Mouse (Mus musculus) kidney, embryonic 16.5 days (tissue): ENCODE results near the gene Sec16a. TPM values are rescaled to one million over a fixed set of nuclear protein-coding genes. Genes with fewer than 3 reads are reported as not detected.

Experiments
- ATAC-seq: fragments of 200-750 bp; cut with Nextera tagmentation; 2 replicates; pipeline ENCODE4 v1.8.0; 2017; ENCODE audit warnings: moderate TSS enrichment; ENCODE audit not compliant: low FRiP score, low TSS enrichment
- H3K27ac ChIP-seq: fragments of 300-500 bp; sonication (generic); 2 replicates; pipeline ENCODE4 v1.5.1; 2014; ENCODE audit warnings: low read length
- H3K27me3 ChIP-seq: fragments of 300-500 bp; sonication (generic); 2 replicates; pipeline ENCODE4 v1.6.1; 2014; ENCODE audit warnings: low read length, control low read depth, mixed read lengths; ENCODE audit not compliant: insufficient read depth
- H3K36me3 ChIP-seq: fragments of 300-500 bp; sonication (generic); 2 replicates; pipeline ENCODE4 v1.6.1; 2014; ENCODE audit warnings: low read length, control low read depth, mixed read lengths; ENCODE audit not compliant: insufficient read depth
- H3K4me1 ChIP-seq: fragments of 300-500 bp; sonication (generic); 2 replicates; pipeline ENCODE4 v1.6.1; 2014; ENCODE audit warnings: low read length, control low read depth, mixed read lengths; ENCODE audit not compliant: insufficient read depth
- H3K4me2 ChIP-seq: fragments of 300-500 bp; sonication (generic); replicated peaks from 2 replicates; pipeline ENCODE4 v1.6.1; 2014; ENCODE audit warnings: low read depth, low read length
- H3K4me3 ChIP-seq: fragments of 300-500 bp; sonication (generic); 2 replicates; pipeline ENCODE4 v1.5.1; 2014; ENCODE audit warnings: mild to moderate bottlenecking, low read length
- H3K9ac ChIP-seq: fragments of 300-500 bp; sonication (generic); replicated peaks from 2 replicates; pipeline ENCODE4 v1.6.1; 2014; ENCODE audit warnings: low read length
- H3K9me3 ChIP-seq: fragments of 300-500 bp; sonication (generic); 2 replicates; pipeline ENCODE4 v1.6.1; 2016; ENCODE audit warnings: low read length, control low read depth
- WGBS: fragments of 180-500 bp; shearing (Covaris S2); extraction: QIAGEN DNeasy Blood & Tissue Kit; methylation state at CpG from one replicate; pipeline ENCODE4 v1.1.7; 2014; 5-methylcytosine and 5-hydroxymethylcytosine counted together
- polyA plus RNA-seq: library from polyadenylated mRNA; unstranded; fragments of >200 nt; fragmentation: Nextera tagmentation; extraction: Ambion mirVana; gene quantifications from 2 replicates; pipeline ENCODE4 v1.2.1, GENCODE M21; 2015

Sec16a gene
- polyA plus RNA-seq, 1 experiment from 2014 or later = 27.6 TPM

DNA sequence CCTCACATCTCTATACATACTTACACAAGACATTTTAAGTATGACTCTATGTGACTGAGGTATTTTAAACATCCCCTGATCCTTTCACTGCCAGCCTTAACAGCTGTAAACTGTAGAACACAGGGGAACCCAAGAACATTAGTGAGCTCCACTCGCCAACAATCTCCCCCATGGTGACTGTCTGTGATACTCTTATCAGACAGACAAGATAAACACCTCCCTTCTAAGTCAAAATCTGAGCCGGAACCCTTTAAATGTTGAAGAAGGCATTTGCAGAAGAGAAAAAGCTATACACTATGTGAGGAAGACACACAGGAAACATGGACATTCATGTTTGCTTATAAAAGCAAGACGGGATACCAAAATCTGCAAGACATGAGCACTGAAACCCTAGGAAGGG, 1.1 kb downstream of the Sec16a start:
- H3K27ac ChIP-seq = no peak overlapping the region
- 34% methylated on average over 3 of the region's 3 CpGs for WGBS
- ATAC-seq = no peak

GRCm38 (mm10) chr2:26442843-26443242, 2.2 kb downstream of the Sec16a start:
- ATAC-seq = no peak
- no peak overlapping the region for H3K4me2 ChIP-seq
- peaks cover 29% of the 10 kb centered on the region for H3K4me1 ChIP-seq

More for the DNA sequence above, 1.1 kb downstream of the Sec16a start:
- peak overlapping the region; percentile 93 for H3K9ac ChIP-seq
- peak overlapping the region; percentile 79 for H3K4me2 ChIP-seq
- peaks cover 29% of the 10 kb centered on the region for H3K36me3 ChIP-seq
- H3K27me3 ChIP-seq = no peaks in the 10 kb centered on the region
- H3K9me3 ChIP-seq = no peaks in the 10 kb centered on the region
- H3K4me3 ChIP-seq = peak overlapping the region; percentile 68
- peaks cover 29% of the 10 kb centered on the region for H3K4me1 ChIP-seq

DNA sequence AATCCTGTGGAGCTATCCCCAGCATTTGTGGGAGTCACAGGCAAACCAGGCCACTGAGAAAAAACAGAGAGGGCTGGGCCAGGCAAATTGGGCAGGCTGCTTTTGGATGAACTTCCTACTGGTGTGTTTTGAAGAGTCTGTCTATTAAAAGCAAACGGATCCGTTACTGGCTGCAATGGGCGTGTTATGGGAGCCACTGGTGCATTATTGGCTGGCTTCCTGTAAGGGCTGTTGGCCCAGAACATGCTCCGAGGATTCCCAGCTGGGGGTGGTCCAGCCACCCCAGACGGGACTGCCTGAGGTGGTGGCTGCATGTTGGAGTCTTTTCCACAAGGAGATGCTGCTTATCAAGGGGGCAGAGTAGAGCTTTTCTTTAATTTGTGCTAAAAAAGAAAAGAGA, 3.3 kb downstream of the Sec16a start:
- Histone ChIP-seq H3K4me1 (peaks cover 21% of the 10 kb centered on the region), H3K27me3 (no peaks in the 10 kb centered on the region), H3K4me3 (no peak overlapping the region), H3K9me3 (no peaks in the 10 kb centered on the region), H3K36me3 (peaks cover 41% of the 10 kb centered on the region), H3K9ac (no peak overlapping the region), H3K27ac (no peak overlapping the region), H3K4me2 (no peak overlapping the region)
- no peak for ATAC-seq
- WGBS = 76% methylated on average over 5 of the region's 5 CpGs

More at GRCm38 (mm10) chr2:26442843-26443242, 2.2 kb downstream of the Sec16a start:
- H3K36me3 ChIP-seq = peaks cover 37% of the 10 kb centered on the region
- H3K9ac ChIP-seq = no peak overlapping the region
- no peaks in the 10 kb centered on the region for H3K9me3 ChIP-seq
- 94% methylated on average over 1 of the region's 1 CpGs for WGBS
- H3K27me3 ChIP-seq = no peaks in the 10 kb centered on the region
- no peak overlapping the region for H3K27ac ChIP-seq
- no peak overlapping the region for H3K4me3 ChIP-seq

- H3K4me2 ChIP-seq = no peak overlapping the region
- peaks cover 42% of the 10 kb centered on the region for H3K36me3 ChIP-seq
- H3K4me1 ChIP-seq = peaks cover 17% of the 10 kb centered on the region
- no peak overlapping the region for H3K27ac ChIP-seq
- H3K9ac ChIP-seq = no peak overlapping the region
- no peaks in the 10 kb centered on the region for H3K9me3 ChIP-seq
- no peaks in the 10 kb centered on the region for H3K27me3 ChIP-seq
- no peak for ATAC-seq
- 92% methylated on average over 4 of the region's 4 CpGs for WGBS
- no peak overlapping the region for H3K4me3 ChIP-seq
Measured at GRCm38 (mm10) chr2:26441261-26441660, 3.8 kb downstream of the Sec16a start.

DNA sequence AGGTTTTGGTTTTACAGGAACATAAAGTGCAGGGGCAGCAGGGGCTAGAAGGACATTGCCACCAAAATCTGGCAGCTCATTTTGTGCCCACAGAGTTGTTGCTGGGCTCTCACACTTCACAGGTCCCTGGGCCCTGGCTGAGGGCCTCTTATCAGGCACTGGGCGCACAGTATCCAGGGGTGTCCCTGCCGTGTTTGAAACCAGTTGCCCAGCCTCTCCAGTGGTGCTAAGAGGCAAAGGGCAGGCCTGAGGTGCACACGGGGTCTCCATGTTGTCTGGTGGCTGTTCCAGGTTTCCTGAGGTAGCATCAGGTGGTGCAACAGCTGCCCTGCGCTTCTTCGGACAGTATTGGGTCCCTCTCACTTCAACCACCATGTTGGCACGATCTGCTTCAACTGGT, 5.3 kb downstream of the Sec16a start:
- no peak overlapping the region for H3K9ac ChIP-seq
- H3K36me3 ChIP-seq = peaks cover 57% of the 10 kb centered on the region
- peaks cover 15% of the 10 kb centered on the region for H3K4me1 ChIP-seq
- 91% methylated on average over 6 of the region's 6 CpGs for WGBS
- H3K4me2 ChIP-seq = no peak overlapping the region
- H3K4me3 ChIP-seq = no peak overlapping the region
- no peaks in the 10 kb centered on the region for H3K9me3 ChIP-seq
- H3K27me3 ChIP-seq = no peaks in the 10 kb centered on the region
- H3K27ac ChIP-seq = no peak overlapping the region
- no peak for ATAC-seq

DNA sequence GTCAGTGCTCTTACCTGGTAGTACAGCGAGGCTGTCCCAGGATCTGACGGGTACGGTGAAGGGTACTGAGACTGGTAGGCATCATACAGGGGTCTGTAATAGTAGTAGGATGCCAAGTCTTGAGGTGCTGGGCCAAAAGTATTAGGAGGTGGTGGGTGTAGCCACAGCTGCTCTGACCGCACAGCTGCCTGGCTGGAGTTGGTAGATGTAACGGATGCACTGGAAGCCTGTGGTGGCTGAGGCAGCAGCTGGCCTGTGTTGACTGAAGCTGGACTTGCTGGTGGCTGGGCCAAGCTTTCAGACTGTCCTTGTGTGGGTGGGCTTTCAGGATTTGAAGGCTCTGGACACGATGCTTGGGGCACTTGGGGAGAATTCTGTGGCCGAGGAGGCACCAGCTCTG, 6.6 kb downstream of the Sec16a start:
- Histone ChIP-seq H3K27me3 (no peaks in the 10 kb centered on the region), H3K4me2 (no peak overlapping the region), H3K4me3 (no peak overlapping the region), H3K9ac (no peak overlapping the region), H3K36me3 (peaks cover 68% of the 10 kb centered on the region), H3K27ac (no peak overlapping the region), H3K9me3 (no peaks in the 10 kb centered on the region), H3K4me1 (peaks cover 6% of the 10 kb centered on the region)
- ATAC-seq = no peak
- 91% methylated on average over 7 of the region's 7 CpGs for WGBS

- no peak for ATAC-seq
- Histone ChIP-seq H3K27me3 (no peaks in the 10 kb centered on the region), H3K36me3 (peaks cover 71% of the 10 kb centered on the region), H3K9me3 (no peaks in the 10 kb centered on the region), H3K4me1 (no peaks in the 10 kb centered on the region), H3K27ac (no peak overlapping the region), H3K4me2 (no peak overlapping the region), H3K4me3 (no peak overlapping the region), H3K9ac (no peak overlapping the region)
- WGBS = 68% methylated on average over 4 of the region's 4 CpGs
Measured at GRCm38 (mm10) chr2:26437221-26437620, 7.8 kb downstream of the Sec16a start.

- Histone ChIP-seq H3K27ac (no peak overlapping the region), H3K9ac (no peak overlapping the region), H3K27me3 (no peaks in the 10 kb centered on the region), H3K36me3 (peaks cover 69% of the 10 kb centered on the region), H3K4me2 (no peak overlapping the region), H3K9me3 (no peaks in the 10 kb centered on the region), H3K4me3 (no peak overlapping the region), H3K4me1 (no peaks in the 10 kb centered on the region)
- ATAC-seq = peak; percentile 70; the same call in 1 of the 2 replicates
- WGBS = 90% methylated on average over 7 of the region's 7 CpGs
Measured at GRCm38 (mm10) chr2:26434791-26435572, 10.0 kb downstream of the Sec16a start.

DNA sequence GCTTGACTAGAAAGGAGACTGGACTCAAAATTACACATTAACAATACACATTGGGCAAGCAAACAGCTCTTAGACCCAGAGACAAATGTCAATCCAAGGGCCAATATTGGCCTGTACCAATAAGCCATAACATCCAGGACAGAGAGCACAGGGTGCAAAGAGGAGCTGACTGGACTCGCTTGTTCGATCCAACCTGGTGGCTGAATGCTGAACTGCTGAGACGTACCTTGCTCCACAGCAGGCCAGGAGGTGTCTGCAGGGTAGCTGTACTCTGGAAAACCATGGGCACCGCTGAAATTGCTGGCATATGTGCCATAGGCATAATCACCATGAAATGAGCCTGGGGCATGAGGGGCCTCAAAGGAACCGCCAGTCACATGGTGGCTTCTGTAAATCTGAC, 15.2 kb downstream of the Sec16a start:
- H3K9ac ChIP-seq = no peak overlapping the region
- H3K4me3 ChIP-seq = no peak overlapping the region
- no peak overlapping the region for H3K4me2 ChIP-seq
- no peaks in the 10 kb centered on the region for H3K9me3 ChIP-seq
- H3K4me1 ChIP-seq = no peaks in the 10 kb centered on the region
- 98% methylated on average over 5 of the region's 5 CpGs for WGBS
- H3K27me3 ChIP-seq = no peaks in the 10 kb centered on the region
- H3K27ac ChIP-seq = no peak overlapping the region
- no peak for ATAC-seq
- H3K36me3 ChIP-seq = peaks cover 77% of the 10 kb centered on the region

- WGBS = 96% methylated on average over 2 of the region's 2 CpGs
- H3K4me2 ChIP-seq = no peak overlapping the region
- no peak overlapping the region for H3K9ac ChIP-seq
- H3K27me3 ChIP-seq = no peaks in the 10 kb centered on the region
- peaks cover 92% of the 10 kb centered on the region for H3K36me3 ChIP-seq
- no peak for ATAC-seq
- no peak overlapping the region for H3K4me3 ChIP-seq
- H3K9me3 ChIP-seq = no peaks in the 10 kb centered on the region
- no peaks in the 10 kb centered on the region for H3K4me1 ChIP-seq
- no peak overlapping the region for H3K27ac ChIP-seq
Measured at GRCm38 (mm10) chr2:26424541-26424940, 20.5 kb downstream of the Sec16a start.
